Mouse (Mus musculus): ENCODE data around the gene Man2b1.

GRCm38 (mm10) chr8:85083108-85083813, at the start of gene Man2b1:
- TF ChIP-seq POLR2A (IDR thresholded peaks at IDR 0.05; ENCODE audit: low read depth, low read length): peak; percentile 96
- TF ChIP-seq CTCF (IDR thresholded peaks at IDR 0.05; ENCODE audit: borderline replicate concordance, insufficient read depth, low read length): no peak

Measured in embryonic fibroblast, embryonic 13.5 days (primary cell).